Mouse (Mus musculus) embryonic facial prominence, embryonic 10.5 days (tissue): ENCODE measurements around the gene Mapk1ip1. TPM values are rescaled to one million over a fixed set of nuclear protein-coding genes. Genes with fewer than 3 reads are reported as not detected.

ENCODE experiments used
- DNase-seq: peaks from one replicate; pipeline ENCODE4 v3.0.0-alpha.2; 2017; ENCODE audit warnings: low spot score
- H3K27ac ChIP-seq: fragments of 300-500 bp; sonication (generic); replicated peaks from 2 replicates; pipeline ENCODE4 v1.5.1; 2016; ENCODE audit warnings: mild to moderate bottlenecking
- H3K27me3 ChIP-seq: fragments of 300-500 bp; sonication (generic); replicated peaks from 2 replicates; pipeline ENCODE4 v1.6.1; 2016; ENCODE audit warnings: low read depth, mild to moderate bottlenecking; ENCODE audit not compliant: poor library complexity, severe bottlenecking
- H3K36me3 ChIP-seq: fragments of 300-500 bp; sonication (generic); replicated peaks from 2 replicates; pipeline ENCODE4 v1.6.1; 2016; ENCODE audit warnings: mild to moderate bottlenecking, moderate library complexity
- H3K4me1 ChIP-seq: fragments of 300-500 bp; sonication (generic); 2 replicates; pipeline ENCODE4 v1.6.1; 2016
- H3K4me3 ChIP-seq: fragments of 300-500 bp; sonication (generic); 2 replicates; pipeline ENCODE4 v1.5.1; 2016; ENCODE audit warnings: mild to moderate bottlenecking, moderate library complexity
- H3K9me3 ChIP-seq: fragments of 300-500 bp; sonication (generic); 2 replicates; pipeline ENCODE4 v1.6.1; 2016; ENCODE audit warnings: mild to moderate bottlenecking
- WGBS: fragments of 180-500 bp; shearing (Covaris S2); methylation state at CpG from one replicate; pipeline ENCODE4 v1.1.7; 2016; 5-methylcytosine and 5-hydroxymethylcytosine counted together
- polyA plus RNA-seq: library from polyadenylated mRNA; unstranded; fragments of >200 nt; fragmentation: Nextera tagmentation; extraction: Ambion mirVana; gene quantifications from 2 replicates; pipeline ENCODE4 v1.2.1, GENCODE M21; 2016

Gene Mapk1ip1
- polyA plus RNA-seq, result 10.4 and 11.4 TPM in 2 replicates

- under 1% methylated on average over 51 of the region's 51 CpGs for WGBS
- Histone ChIP-seq H3K36me3 (peaks cover 24% of the 10 kb centered on the region), H3K27ac (peak within 1 kb of the TSS; percentile 98), H3K9me3 (no peaks in the 10 kb centered on the region), H3K4me1 (peaks cover 41% of the 10 kb centered on the region), H3K4me3 (peak within 1 kb of the TSS; percentile 90), H3K27me3 (no peaks in the 10 kb centered on the region)
- peak; percentile 97 for DNase-seq
Measured at GRCm38 (mm10) chr7:138845544-138846391, at the start of gene Mapk1ip1, which contains the start of gene Ppp2r2d. Gene Mapk1ip1, minus strand, starts transcription at chr7:138846273. Gene Ppp2r2d, plus strand, starts transcription at chr7:138846079.

- Histone ChIP-seq H3K4me3 (no peak overlapping the region), H3K9me3 (no peaks in the 10 kb centered on the region), H3K4me1 (no peaks in the 10 kb centered on the region), H3K36me3 (peaks cover 72% of the 10 kb centered on the region), H3K27ac (no peak overlapping the region), H3K27me3 (no peaks in the 10 kb centered on the region)
- no peak for DNase-seq
- 92% methylated on average over 13 of the region's 13 CpGs for WGBS
Measured at GRCm38 (mm10) chr7:138885365-138886289, 39.6 kb upstream of the Mapk1ip1 start.

GRCm38 (mm10) chr7:138883724-138884123 is 37.7 kb upstream of the Mapk1ip1 start:
- Histone ChIP-seq H3K9me3 (no peaks in the 10 kb centered on the region), H3K4me3 (no peak overlapping the region), H3K27ac (no peak overlapping the region), H3K27me3 (no peaks in the 10 kb centered on the region), H3K36me3 (peaks cover 84% of the 10 kb centered on the region), H3K4me1 (no peaks in the 10 kb centered on the region)
- 92% methylated on average over 3 of the region's 3 CpGs for WGBS
- DNase-seq, result no peak

- no peak for DNase-seq
- Histone ChIP-seq H3K27me3 (no peaks in the 10 kb centered on the region), H3K36me3 (peaks cover 99% of the 10 kb centered on the region), H3K4me3 (no peak overlapping the region), H3K9me3 (no peaks in the 10 kb centered on the region), H3K27ac (no peak overlapping the region), H3K4me1 (no peaks in the 10 kb centered on the region)
- WGBS, result 84% methylated on average over 3 of the region's 3 CpGs
Measured at GRCm38 (mm10) chr7:138875031-138875430, 29.0 kb upstream of the Mapk1ip1 start.

GRCm38 (mm10) chr7:138872956-138873355 is 26.9 kb upstream of the Mapk1ip1 start:
- no peak overlapping the region for H3K4me3 ChIP-seq
- no peaks in the 10 kb centered on the region for H3K27me3 ChIP-seq
- WGBS, result 88% methylated on average over 3 of the region's 3 CpGs
- H3K36me3 ChIP-seq, result peaks cover 99% of the 10 kb centered on the region
- H3K4me1 ChIP-seq, result no peaks in the 10 kb centered on the region
- DNase-seq, result no peak
- H3K9me3 ChIP-seq, result no peaks in the 10 kb centered on the region
- H3K27ac ChIP-seq, result no peak overlapping the region

GRCm38 (mm10) chr7:138868316-138868715 is 22.2 kb upstream of the Mapk1ip1 start:
- Histone ChIP-seq H3K27ac (no peak overlapping the region), H3K27me3 (no peaks in the 10 kb centered on the region), H3K36me3 (peaks cover 70% of the 10 kb centered on the region), H3K4me1 (peaks cover 11% of the 10 kb centered on the region), H3K9me3 (no peaks in the 10 kb centered on the region), H3K4me3 (no peak overlapping the region)
- no peak for DNase-seq
- WGBS, result 92% methylated on average over 4 of the region's 4 CpGs

GRCm38 (mm10) chr7:138867286-138867685 is 21.2 kb upstream of the Mapk1ip1 start:
- Histone ChIP-seq H3K27ac (no peak overlapping the region), H3K27me3 (no peaks in the 10 kb centered on the region), H3K4me1 (peaks cover 14% of the 10 kb centered on the region), H3K9me3 (no peaks in the 10 kb centered on the region), H3K4me3 (no peak overlapping the region), H3K36me3 (peaks cover 60% of the 10 kb centered on the region)
- DNase-seq, result no peak
- 65% methylated on average over 6 of the region's 6 CpGs for WGBS

- no peak for DNase-seq
- WGBS, result 89% methylated on average over 1 of the region's 1 CpGs
Measured at GRCm38 (mm10) chr7:138864776-138865175, 18.7 kb upstream of the Mapk1ip1 start.

GRCm38 (mm10) chr7:138863950-138864572 is 18.0 kb upstream of the Mapk1ip1 start:
- DNase-seq, result peak; percentile 29
- 47% methylated on average over 3 of the region's 3 CpGs for WGBS
- no peak overlapping the region for H3K4me3 ChIP-seq
- H3K27ac ChIP-seq, result peak overlapping the region; percentile 40; the same call in 1 of the 2 replicates
- H3K27me3 ChIP-seq, result no peaks in the 10 kb centered on the region
- no peaks in the 10 kb centered on the region for H3K9me3 ChIP-seq
- peaks cover 14% of the 10 kb centered on the region for H3K4me1 ChIP-seq
- peaks cover 49% of the 10 kb centered on the region for H3K36me3 ChIP-seq

More at GRCm38 (mm10) chr7:138864776-138865175, 18.7 kb upstream of the Mapk1ip1 start:
- Histone ChIP-seq H3K4me3 (no peak overlapping the region), H3K27ac (no peak overlapping the region), H3K27me3 (no peaks in the 10 kb centered on the region), H3K36me3 (peaks cover 51% of the 10 kb centered on the region), H3K9me3 (no peaks in the 10 kb centered on the region), H3K4me1 (peaks cover 14% of the 10 kb centered on the region)

- peaks cover 88% of the 10 kb centered on the region for H3K36me3 ChIP-seq
Measured at GRCm38 (mm10) chr7:138856670-138857069, 10.6 kb upstream of the Mapk1ip1 start.

GRCm38 (mm10) chr7:138854201-138854600 is 8.1 kb upstream of the Mapk1ip1 start:
- DNase-seq, result no peak
- 93% methylated on average over 2 of the region's 2 CpGs for WGBS
- no peaks in the 10 kb centered on the region for H3K27me3 ChIP-seq
- no peaks in the 10 kb centered on the region for H3K9me3 ChIP-seq
- no peak overlapping the region for H3K4me3 ChIP-seq
- H3K27ac ChIP-seq, result no peak overlapping the region
- H3K4me1 ChIP-seq, result peaks cover 5% of the 10 kb centered on the region; the same call in 1 of the 2 replicates
- peaks cover 91% of the 10 kb centered on the region for H3K36me3 ChIP-seq

More at GRCm38 (mm10) chr7:138856670-138857069, 10.6 kb upstream of the Mapk1ip1 start:
- no peaks in the 10 kb centered on the region for H3K27me3 ChIP-seq
- H3K9me3 ChIP-seq, result no peaks in the 10 kb centered on the region
- no peak overlapping the region for H3K27ac ChIP-seq
- no peaks in the 10 kb centered on the region for H3K4me1 ChIP-seq
- WGBS, result 82% methylated on average over 2 of the region's 2 CpGs
- DNase-seq, result no peak
- no peak overlapping the region for H3K4me3 ChIP-seq
